Mouse (Mus musculus) E14TG2a.4 (cell line): ENCODE results near the gene Hoxb7.

Experiments
- H3K27me3 ChIP-seq: 2 replicates; pipeline ENCODE4 v1.6.1; 2014; ENCODE audit warnings: low read length, control low read depth; ENCODE audit not compliant: insufficient read depth
- H3K36me3 ChIP-seq: 2 replicates; pipeline ENCODE4 v1.6.1; 2014; ENCODE audit warnings: low read length, control low read depth; ENCODE audit not compliant: insufficient read depth
- H3K4me1 ChIP-seq: replicated peaks from 2 replicates; pipeline ENCODE4 v1.6.1; 2014; ENCODE audit warnings: low read depth, low read length, control low read depth
- H3K4me3 ChIP-seq: replicated peaks from 2 replicates; pipeline ENCODE4 v1.5.1; 2014; ENCODE audit warnings: mild to moderate bottlenecking, low read length
- H3K9me3 ChIP-seq: 2 replicates; pipeline ENCODE4 v1.6.1; 2014; ENCODE audit warnings: low read length, control low read depth
- CTCF ChIP-seq: conservative IDR thresholded peaks from 2 replicates; pipeline ENCODE4 v1.5.1; 2014; ENCODE audit warnings: low read length
- NANOG ChIP-seq: IDR thresholded peaks from 2 replicates; pipeline ENCODE4 v1.6.1; 2014; ENCODE audit warnings: borderline replicate concordance, low read length, mixed read lengths
- POU5F1 ChIP-seq: IDR thresholded peaks from 2 replicates; pipeline ENCODE4 v1.6.1; 2014; ENCODE audit warnings: low read length, borderline replicate concordance

The Hoxb7 gene

DNA sequence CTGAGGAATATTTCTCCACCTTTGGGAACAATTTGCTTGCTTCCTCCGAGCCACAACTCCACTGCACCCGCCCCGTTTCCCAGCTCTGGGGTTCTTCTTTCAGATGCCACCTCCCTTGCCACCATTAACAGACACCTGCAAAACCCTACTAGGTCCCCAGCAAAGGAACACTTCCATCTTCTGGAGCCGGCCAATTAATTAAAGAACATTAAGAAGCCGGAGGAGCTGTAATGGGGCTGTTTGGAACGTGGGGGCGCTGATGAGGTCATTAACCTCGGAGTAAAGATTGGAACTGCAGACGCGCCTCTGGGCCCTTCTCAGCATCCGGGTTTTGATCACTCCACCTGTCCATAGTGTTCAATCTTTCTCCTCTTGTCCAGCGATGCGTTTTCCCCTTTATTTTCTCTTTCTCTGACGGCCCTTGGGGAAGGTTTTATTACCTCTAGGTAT lies 30.4 kb upstream of the Hoxb7 start:
- Histone ChIP-seq H3K36me3 (no peaks in the 10 kb centered on the region), H3K9me3 (no peaks in the 10 kb centered on the region), H3K4me1 (peaks cover 66% of the 10 kb centered on the region), H3K4me3 (peak overlapping the region; percentile 59), H3K27me3 (peaks cover 97% of the 10 kb centered on the region)
- TF ChIP-seq NANOG, result no peak
- peak; percentile 45 for TF ChIP-seq CTCF

DNA sequence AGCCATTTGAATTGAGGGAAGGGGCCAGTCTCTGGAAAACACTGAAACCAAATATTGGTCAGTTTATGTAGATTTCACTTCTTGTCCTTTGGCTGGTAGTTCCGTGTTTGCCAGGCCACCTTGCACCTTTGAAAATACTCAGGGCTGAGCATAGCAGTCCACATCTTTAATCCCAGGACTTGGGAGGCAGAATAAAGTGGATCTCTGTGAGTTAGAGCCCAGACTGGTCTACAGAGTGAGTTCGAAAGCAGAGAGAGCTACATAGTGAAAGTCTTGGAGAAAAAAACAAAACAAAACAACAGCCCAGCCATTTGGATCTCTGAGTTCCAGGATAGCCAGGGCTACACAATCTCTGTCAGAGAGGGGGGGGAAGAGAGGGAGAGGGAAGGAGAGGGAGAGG lies 29.3 kb upstream of the Hoxb7 start:
- Histone ChIP-seq H3K36me3 (no peaks in the 10 kb centered on the region), H3K9me3 (no peaks in the 10 kb centered on the region), H3K27me3 (peaks cover 98% of the 10 kb centered on the region), H3K4me3 (no peak overlapping the region), H3K4me1 (peaks cover 61% of the 10 kb centered on the region)
- no peak for TF ChIP-seq POU5F1
- TF ChIP-seq NANOG, result no peak

DNA sequence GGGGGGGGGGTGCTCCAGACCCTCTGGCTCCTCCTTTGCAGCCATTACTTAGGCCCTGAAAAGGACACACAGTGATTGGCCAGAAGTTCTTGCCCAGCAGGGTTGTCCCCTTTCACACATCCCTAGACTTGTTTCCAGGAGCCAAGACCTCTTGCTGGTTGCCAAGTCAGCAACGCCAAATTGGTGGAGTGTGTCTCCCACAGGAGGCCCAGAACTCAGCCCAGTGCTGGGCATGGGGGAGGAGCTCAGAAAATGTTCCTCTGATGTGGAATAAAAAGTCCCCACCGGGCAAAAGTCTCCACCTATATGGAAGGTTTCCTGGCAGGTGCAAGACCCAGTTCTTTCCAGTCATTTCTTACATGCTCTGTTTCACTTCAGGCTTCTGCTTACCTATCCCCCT lies 27.4 kb upstream of the Hoxb7 start:
- Histone ChIP-seq H3K27me3 (peaks cover 98% of the 10 kb centered on the region), H3K4me3 (no peak overlapping the region), H3K36me3 (peaks cover 5% of the 10 kb centered on the region), H3K9me3 (no peaks in the 10 kb centered on the region), H3K4me1 (peaks cover 52% of the 10 kb centered on the region)
- no peak for TF ChIP-seq POU5F1
- no peak for TF ChIP-seq NANOG
- no peak for TF ChIP-seq CTCF

- TF ChIP-seq NANOG (no peak), CTCF (no peak), POU5F1 (no peak)
- Histone ChIP-seq H3K4me1 (peaks cover 51% of the 10 kb centered on the region), H3K27me3 (peaks cover 98% of the 10 kb centered on the region), H3K9me3 (0 out of 2 replicates have a peak, but pooled peaks cover under 1% of the 10 kb centered on the region), H3K4me3 (no peak overlapping the region), H3K36me3 (peaks cover 5% of the 10 kb centered on the region)
Observed at GRCm38 (mm10) chr11:96259511-96259910, 26.9 kb upstream of the Hoxb7 start.

DNA sequence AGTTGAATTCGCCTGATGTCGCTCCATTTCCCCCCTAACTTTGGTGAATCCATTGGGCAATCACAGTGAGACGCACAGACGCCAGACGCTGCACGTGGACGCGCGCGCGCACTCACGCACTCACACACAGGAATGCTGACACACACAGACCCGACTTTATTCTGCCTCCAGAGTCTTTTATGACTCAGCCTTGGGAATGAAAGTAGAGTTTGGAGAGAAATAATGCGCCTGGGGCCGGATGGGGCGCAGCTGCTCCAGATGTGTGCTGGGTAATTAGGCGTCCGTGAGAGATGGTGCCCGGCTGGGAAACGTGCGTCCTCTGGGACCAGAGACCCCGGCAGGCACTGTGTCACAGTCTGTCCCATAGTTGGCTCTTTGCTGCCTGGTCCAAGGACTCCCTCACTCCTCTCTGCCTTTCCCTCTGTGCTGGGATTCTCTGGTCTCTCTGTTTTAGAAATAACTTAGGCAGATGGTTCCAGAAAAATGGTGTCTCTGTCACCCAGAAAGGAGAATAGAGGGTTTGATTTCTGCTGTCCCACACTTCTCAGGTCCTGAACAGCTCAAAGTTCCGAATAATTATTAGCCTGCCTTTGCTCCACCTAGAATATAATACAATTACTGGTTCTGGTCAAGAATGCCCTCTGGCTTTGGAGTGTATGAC lies 26.0 kb upstream of the Hoxb7 start:
- Histone ChIP-seq H3K4me3 (peak overlapping the region; percentile 46; the same call in 1 of the 2 replicates), H3K4me1 (peaks cover 43% of the 10 kb centered on the region), H3K36me3 (peaks cover 12% of the 10 kb centered on the region), H3K27me3 (peaks cover 98% of the 10 kb centered on the region), H3K9me3 (peaks cover 7% of the 10 kb centered on the region; the same call in 1 of the 2 replicates)
- TF ChIP-seq NANOG (no peak), CTCF (no peak), POU5F1 (no peak)

- Histone ChIP-seq H3K4me3 (no peak overlapping the region), H3K36me3 (peaks cover 12% of the 10 kb centered on the region), H3K27me3 (peaks cover 98% of the 10 kb centered on the region), H3K9me3 (peaks cover 7% of the 10 kb centered on the region; the same call in 1 of the 2 replicates), H3K4me1 (peaks cover 33% of the 10 kb centered on the region)
- TF ChIP-seq NANOG (no peak), CTCF (peak; percentile 85)
Observed at GRCm38 (mm10) chr11:96261323-96261890, 25.0 kb upstream of the Hoxb7 start.

DNA sequence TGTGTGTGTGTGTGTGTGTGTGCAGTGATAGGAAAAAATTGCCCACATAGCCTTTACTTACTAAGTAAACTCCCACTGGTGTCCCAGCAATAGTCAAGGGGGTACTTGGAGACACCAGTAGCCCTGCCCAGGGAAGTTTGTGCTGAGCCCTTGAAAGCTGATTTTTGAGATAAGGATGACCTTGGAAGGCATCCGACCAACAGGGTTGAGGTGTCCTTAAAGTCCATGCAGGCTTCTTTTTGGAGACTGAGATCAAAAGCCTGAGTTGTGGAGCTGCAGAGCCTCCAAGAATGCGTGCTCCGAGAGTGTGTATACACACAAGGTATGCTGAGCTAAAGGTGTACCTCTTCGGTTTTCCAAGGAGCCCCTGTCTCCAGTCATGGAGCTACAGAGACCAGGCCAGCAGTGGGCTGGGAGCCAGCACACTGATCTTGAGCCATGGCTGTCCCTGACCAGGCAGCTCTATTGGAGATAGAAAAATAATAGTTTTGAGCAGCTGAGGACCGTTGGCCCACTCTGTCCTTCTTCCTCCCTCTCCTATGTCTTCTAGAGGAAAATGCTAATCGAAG lies 24.1 kb upstream of the Hoxb7 start:
- TF ChIP-seq POU5F1 (no peak), CTCF (no peak), NANOG (no peak)
- Histone ChIP-seq H3K4me3 (no peak overlapping the region), H3K36me3 (peaks cover 12% of the 10 kb centered on the region), H3K4me1 (peaks cover 32% of the 10 kb centered on the region), H3K9me3 (peaks cover 7% of the 10 kb centered on the region; the same call in 1 of the 2 replicates), H3K27me3 (peaks cover 98% of the 10 kb centered on the region)

DNA sequence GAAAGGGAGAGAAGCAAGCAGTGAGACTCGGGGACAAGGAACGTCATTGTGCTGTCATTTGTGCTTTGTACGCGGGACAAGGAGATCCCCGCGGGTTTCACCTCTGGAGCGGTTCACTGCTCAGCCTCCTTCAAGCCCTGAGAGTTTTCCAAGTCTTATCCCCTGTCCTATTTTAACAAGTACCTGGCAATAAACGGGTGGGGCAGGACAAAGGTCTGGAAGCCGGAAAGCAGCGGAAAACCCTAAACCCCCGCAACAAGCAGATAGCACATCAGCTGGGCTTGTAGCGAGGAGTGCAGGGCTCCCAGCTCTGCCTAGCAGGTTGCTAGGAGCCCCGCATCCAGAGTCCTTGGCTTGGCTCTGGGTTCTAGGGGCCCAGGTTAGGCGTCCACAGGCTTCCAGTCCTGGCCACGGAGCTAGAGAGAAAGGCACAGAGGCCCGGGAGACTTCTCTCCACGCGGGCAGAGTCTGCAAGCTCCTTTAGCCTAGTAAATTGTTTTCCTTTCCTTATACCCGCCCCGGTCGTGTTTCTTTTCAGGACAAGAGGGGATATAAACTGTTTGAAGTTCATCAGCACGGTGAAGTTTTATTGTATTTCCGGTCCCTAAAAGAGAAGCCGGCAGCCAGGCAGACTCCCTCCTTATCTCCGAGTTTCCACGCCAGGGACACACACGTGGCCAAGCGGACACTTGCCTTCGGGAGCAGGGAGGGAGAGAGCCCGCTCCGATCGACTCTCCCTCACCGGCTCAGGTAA lies 22.6 kb upstream of the Hoxb7 start:
- Histone ChIP-seq H3K27me3 (peaks cover 95% of the 10 kb centered on the region), H3K36me3 (peaks cover 12% of the 10 kb centered on the region), H3K4me1 (peaks cover 31% of the 10 kb centered on the region), H3K4me3 (no peak overlapping the region), H3K9me3 (peaks cover 7% of the 10 kb centered on the region; the same call in 1 of the 2 replicates)
- TF ChIP-seq NANOG, result no peak
- no peak for TF ChIP-seq CTCF
- no peak for TF ChIP-seq POU5F1
